8 mouse cellular contexts compared by ENCODE assay signal in the genomic region with DNA sequence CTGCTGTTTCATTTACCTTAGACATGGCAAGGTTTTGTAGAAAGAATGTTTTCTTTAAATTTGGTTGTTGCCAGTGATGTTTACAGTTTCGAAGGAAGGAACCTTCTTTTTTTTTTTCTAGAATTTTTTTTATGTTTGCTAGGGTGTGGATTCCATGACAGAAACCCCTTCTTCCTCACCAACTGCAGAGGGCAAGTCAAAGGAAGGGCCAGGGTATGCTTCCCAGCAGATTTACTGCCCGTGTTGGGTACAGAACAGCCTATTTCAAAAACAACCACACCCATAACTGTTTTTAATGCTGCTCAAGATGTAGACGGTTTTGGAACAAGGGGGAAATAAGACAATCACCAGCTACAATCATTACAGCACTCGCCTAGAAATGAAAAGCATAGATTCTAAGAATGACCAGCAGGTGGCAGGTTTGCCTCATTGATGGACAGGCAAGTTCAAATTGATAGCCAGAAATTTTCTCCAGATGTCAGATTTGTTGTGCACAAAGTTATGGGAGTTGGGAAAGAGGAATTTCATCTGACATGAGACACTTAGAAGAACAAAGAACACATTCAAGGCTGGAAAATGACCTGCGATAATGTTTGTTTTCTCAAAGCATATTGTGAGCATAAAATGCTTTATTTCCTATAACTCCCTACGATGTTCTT.
DNase-seq lines count a peak whose midpoint lies in the region; ATAC-seq and TF ChIP-seq lines count a peak whose summit lies in the region.

No protein-coding gene starts in this region.

- no peak overlapping the region for H3K4me2 ChIP-seq in kidney, embryonic 15.5 days
- no peak overlapping the region for H3K4me2 ChIP-seq in limb, embryonic 11.5 days (ENCODE audit: low read depth, severe bottlenecking)
- no peak overlapping the region for H3K4me2 ChIP-seq in neural tube, embryonic 14.5 days (ENCODE audit: low read depth, low read length)

- H3K36me3 ChIP-seq in kidney, adult 2 months (ENCODE audit: control insufficient read depth, insufficient read depth, low read length), result no peaks in the 10 kb centered on the region
- H3K36me3 ChIP-seq in kidney, embryonic 15.5 days, result no peaks in the 10 kb centered on the region
- no peaks in the 10 kb centered on the region for H3K36me3 ChIP-seq in limb, embryonic 11.5 days (ENCODE audit: control insufficient read depth, insufficient read depth, low read length)
- no peaks in the 10 kb centered on the region for H3K36me3 ChIP-seq in neural tube, embryonic 14.5 days (ENCODE audit: control insufficient read depth, insufficient read depth, low read length)

- no peaks in the 10 kb centered on the region for H3K4me1 ChIP-seq in kidney, adult 2 months (ENCODE audit: control insufficient read depth, insufficient read depth, low read length)
- H3K4me1 ChIP-seq in kidney, embryonic 15.5 days, result no peaks in the 10 kb centered on the region
- H3K4me1 ChIP-seq in limb, embryonic 11.5 days (ENCODE audit: control insufficient read depth, insufficient read depth, low read length), result no peaks in the 10 kb centered on the region
- H3K4me1 ChIP-seq in neural tube, embryonic 14.5 days (ENCODE audit: control insufficient read depth, insufficient read depth, low read length), result no peaks in the 10 kb centered on the region

- no peak for TF ChIP-seq POLR2A in kidney, adult 2 months (IDR thresholded peaks at IDR 0.05; ENCODE audit: low read depth, low read length)

- TF ChIP-seq CTCF in kidney, adult 2 months (conservative IDR thresholded peaks at IDR 0.05; ENCODE audit: insufficient read depth, insufficient read length, low read depth, low read length), result 0 out of 2 replicates have a peak, but pooled peaks have one; percentile 7

- peak; percentile 43 for DNase-seq in kidney, adult 2 months
- peak; percentile 30 for DNase-seq in MN1 (ENCODE audit: low spot score)
- peak; percentile 21 to 60 for DNase-seq in cerebellum, postnatal 25 days
- DNase-seq in limb, embryonic 11.5 days (ENCODE audit: low spot score), result peak; percentile 72
- DNase-seq in gastrocnemius, postnatal 36 days, result no peak

- no peak overlapping the region for H3K4me3 ChIP-seq in kidney, adult 2 months (ENCODE audit: insufficient read depth, low read depth, low read length)
- no peak overlapping the region for H3K4me3 ChIP-seq in kidney, embryonic 15.5 days (replicated peaks)
- H3K4me3 ChIP-seq in limb, embryonic 11.5 days (ENCODE audit: low read depth, low read length), result no peak overlapping the region
- no peak overlapping the region for H3K4me3 ChIP-seq in neural tube, embryonic 14.5 days (ENCODE audit: low read depth, low read length)

- 25% methylated on average over 6 of the region's 6 CpGs for WGBS in kidney, adult 2 months
- 24% methylated on average over 6 of the region's 6 CpGs for WGBS in kidney, embryonic 15.5 days
- 25% methylated on average over 6 of the region's 6 CpGs for WGBS in limb, embryonic 11.5 days
- 26% methylated on average over 6 of the region's 6 CpGs for WGBS in neural tube, embryonic 14.5 days

- no peak overlapping the region for H3K27ac ChIP-seq in kidney, adult 2 months (ENCODE audit: insufficient read depth, low read depth, low read length)
- no peak overlapping the region for H3K27ac ChIP-seq in kidney, embryonic 15.5 days
- no peak overlapping the region for H3K27ac ChIP-seq in limb, embryonic 11.5 days (replicated peaks; ENCODE audit: low read depth, low read length)
- H3K27ac ChIP-seq in neural tube, embryonic 14.5 days (ENCODE audit: low read depth, low read length), result no peak overlapping the region

- ATAC-seq in kidney, embryonic 15.5 days (replicated peaks; ENCODE audit: low FRiP score), result no peak; the same call in 1 of the 2 replicates
- peak; percentile 22 to 45; a peak in 1 of 4 replicates for ATAC-seq in hematopoietic stem cell, adult 5-6 weeks (replicated peaks in 1 of 2; ENCODE audit: insufficient read depth in 1 of 2, low FRiP score in 2 of 2, low TSS enrichment in 1 of 2, low read depth in 1 of 2, poor library complexity in 2 of 2, severe bottlenecking in 2 of 2)
- peak; percentile 68; the same call in 1 of the 2 replicates for ATAC-seq in limb, embryonic 11.5 days (ENCODE audit: insufficient number of reproducible peaks, low FRiP score, low TSS enrichment, low read depth)
- peak; percentile 63 for ATAC-seq in neural tube, embryonic 14.5 days (ENCODE audit: low read depth)

- intact Hi-C loops in gastrocnemius, postnatal 36 days (cut with DNase I), result no loop called here

- no peaks in the 10 kb centered on the region for H3K27me3 ChIP-seq in kidney, adult 2 months (replicated peaks; ENCODE audit: control insufficient read depth, insufficient read depth, low read length)
- H3K27me3 ChIP-seq in kidney, embryonic 15.5 days, result no peaks in the 10 kb centered on the region
- no peaks in the 10 kb centered on the region for H3K27me3 ChIP-seq in limb, embryonic 11.5 days (ENCODE audit: control insufficient read depth, insufficient read depth, low read length)
- H3K27me3 ChIP-seq in neural tube, embryonic 14.5 days (ENCODE audit: control insufficient read depth, insufficient read depth, low read length), result no peaks in the 10 kb centered on the region

- no peak overlapping the region for H3K9ac ChIP-seq in kidney, embryonic 15.5 days
- H3K9ac ChIP-seq in limb, embryonic 11.5 days (ENCODE audit: low read length), result no peak overlapping the region
- H3K9ac ChIP-seq in neural tube, embryonic 14.5 days (replicated peaks; ENCODE audit: low read depth, low read length), result no peak overlapping the region

- no peaks in the 10 kb centered on the region for H3K9me3 ChIP-seq in kidney, embryonic 15.5 days (replicated peaks)
- no peaks in the 10 kb centered on the region for H3K9me3 ChIP-seq in limb, embryonic 11.5 days (ENCODE audit: control insufficient read depth, low read length)
- H3K9me3 ChIP-seq in neural tube, embryonic 14.5 days (ENCODE audit: control insufficient read depth, low read length), result no peaks in the 10 kb centered on the region

Comparison
In these comparisons a context has a peak if more than half of its experiments do, and no peak if none do; other contexts are left out.
1. DNase-seq: peak in kidney, adult 2 months (single experiment), MN1 (single experiment), cerebellum, postnatal 25 days (2 of 2) and limb, embryonic 11.5 days (single experiment); none in gastrocnemius, postnatal 36 days (0 of 2).